Mouse (Mus musculus): ENCODE results near the gene Ccdc115. TPM values are rescaled to one million over a fixed set of nuclear protein-coding genes. Genes with fewer than 3 reads are reported as not detected.
"Not testable (repeated sequence)": the region's sequence is repeated elsewhere in the genome, so short reads cannot be mapped to it uniquely, and the experiment has no call there.

The Ccdc115 gene
- total RNA-seq, 2 experiments from 2014 or later, result 16.7 to 18.7 TPM

- DNase-seq (ENCODE audit: low spot score in 2 of 2), result no peak
Observed at GRCm38 (mm10) chr1:34443124-34443523, 3.7 kb upstream of the Ccdc115 start.

GRCm38 (mm10) chr1:34439961-34440630 lies 624 bp upstream of the Ccdc115 start:
- intact Hi-C loops (cut with DNase I), result no loop called here
- DNase-seq (ENCODE audit: low spot score in 2 of 2), result no peak

More at GRCm38 (mm10) chr1:34443124-34443523, 3.7 kb upstream of the Ccdc115 start:
- intact Hi-C loops (cut with DNase I), result no loop called here

GRCm38 (mm10) chr1:34438381-34439051 lies 956 bp downstream of the Ccdc115 start:
- intact Hi-C loops (cut with DNase I), result no loop called here
- no peak for DNase-seq (ENCODE audit: low spot score in 2 of 2)

- intact Hi-C loops (cut with DNase I); DNase-seq (ENCODE audit: low spot score in 2 of 2): not testable (repeated sequence)
Observed at GRCm38 (mm10) chr1:34437366-34437765, 2.1 kb downstream of the Ccdc115 start.

- intact Hi-C loops (cut with DNase I), result no loop called here
Observed at GRCm38 (mm10) chr1:34436374-34436773, 3.1 kb downstream of the Ccdc115 start.

GRCm38 (mm10) chr1:34435371-34436120 lies 3.9 kb downstream of the Ccdc115 start:
- intact Hi-C loops (cut with DNase I), result no loop called here
- no peak for DNase-seq (ENCODE audit: low spot score in 2 of 2)

More at GRCm38 (mm10) chr1:34436374-34436773, 3.1 kb downstream of the Ccdc115 start:
- DNase-seq (ENCODE audit: low spot score in 2 of 2), result no peak

- intact Hi-C loops (cut with DNase I), result no loop called here
Observed at GRCm38 (mm10) chr1:34434660-34435160, 4.8 kb downstream of the Ccdc115 start.

GRCm38 (mm10) chr1:34433891-34434521 lies 5.5 kb downstream of the Ccdc115 start:
- intact Hi-C loops (cut with DNase I), result no loop called here
- DNase-seq (ENCODE audit: low spot score in 2 of 2), result peak in 1 of 2 experiments; percentile 31

More at GRCm38 (mm10) chr1:34434660-34435160, 4.8 kb downstream of the Ccdc115 start:
- DNase-seq (ENCODE audit: low spot score in 2 of 2), result peak; percentile 90 to 94

GRCm38 (mm10) chr1:34432776-34433481 lies 6.5 kb downstream of the Ccdc115 start:
- intact Hi-C loops (cut with DNase I), result no loop called here
- DNase-seq (ENCODE audit: low spot score in 2 of 2), result peak; percentile 30 to 40

- no peak for DNase-seq (ENCODE audit: low spot score in 2 of 2)
- intact Hi-C loops (cut with DNase I), result no loop called here
Observed at GRCm38 (mm10) chr1:34432411-34432775, 7.1 kb downstream of the Ccdc115 start.

GRCm38 (mm10) chr1:34431431-34431830 lies 8.0 kb downstream of the Ccdc115 start:
- intact Hi-C loops (cut with DNase I), result no loop called here
- no peak for DNase-seq (ENCODE audit: low spot score in 2 of 2)

GRCm38 (mm10) chr1:34430981-34431380 lies 8.5 kb downstream of the Ccdc115 start:
- intact Hi-C loops (cut with DNase I), result no loop called here
- no peak for DNase-seq (ENCODE audit: low spot score in 2 of 2)

GRCm38 (mm10) chr1:34429281-34429680 lies 10.2 kb downstream of the Ccdc115 start:
- intact Hi-C loops (cut with DNase I), result no loop called here
- no peak for DNase-seq (ENCODE audit: low spot score in 2 of 2)

GRCm38 (mm10) chr1:34428466-34428865 lies 11.0 kb downstream of the Ccdc115 start:
- intact Hi-C loops (cut with DNase I), result no loop called here
- no peak for DNase-seq (ENCODE audit: low spot score in 2 of 2)

GRCm38 (mm10) chr1:34399182-34399953 lies 40.1 kb downstream of the Ccdc115 start:
- intact Hi-C loops (cut with DNase I), result no loop called here
- DNase-seq (ENCODE audit: low spot score in 2 of 2), result no peak

GRCm38 (mm10) chr1:34396321-34396720 lies 43.2 kb downstream of the Ccdc115 start:
- intact Hi-C loops (cut with DNase I), result no loop called here
- no peak for DNase-seq (ENCODE audit: low spot score in 2 of 2)

- intact Hi-C loops (cut with DNase I), result no loop called here
- DNase-seq (ENCODE audit: low spot score in 2 of 2), result peak in 1 of 2 experiments; percentile 17
Observed at GRCm38 (mm10) chr1:34389234-34389891, 50.1 kb downstream of the Ccdc115 start.

GRCm38 (mm10) chr1:34388849-34389233 lies 50.6 kb downstream of the Ccdc115 start:
- intact Hi-C loops (cut with DNase I), result no loop called here
- peak; percentile 21 to 38 for DNase-seq (ENCODE audit: low spot score in 2 of 2)
